Mouse (Mus musculus) embryonic facial prominence, embryonic 11.5 days (tissue): ENCODE data around the gene Fam19a5. TPM values are rescaled to one million over a fixed set of nuclear protein-coding genes. Genes with fewer than 3 reads are reported as not detected.

ENCODE experiments used
- ATAC-seq: fragments of 200-750 bp; cut with Nextera tagmentation; replicated peaks from 2 replicates; pipeline ENCODE4 v1.8.0; 2017; ENCODE audit warnings: low read depth; ENCODE audit not compliant: insufficient number of reproducible peaks, low FRiP score, low TSS enrichment
- DNase-seq: peaks from one replicate; pipeline ENCODE4 v3.0.0-alpha.2; 2015; ENCODE audit warnings: low spot score
- H3K27ac ChIP-seq: fragments of 300-500 bp; sonication (generic); replicated peaks from 2 replicates; pipeline ENCODE4 v1.5.1; 2014; ENCODE audit warnings: mild to moderate bottlenecking, low read depth, low read length, control low read depth
- H3K27me3 ChIP-seq: fragments of 300-500 bp; sonication (generic); 2 replicates; pipeline ENCODE4 v1.6.1; 2014; ENCODE audit warnings: mild to moderate bottlenecking, low read length, moderate library complexity, mixed read lengths; ENCODE audit not compliant: control insufficient read depth, insufficient read depth
- H3K36me3 ChIP-seq: fragments of 300-500 bp; sonication (generic); replicated peaks from 2 replicates; pipeline ENCODE4 v1.6.1; 2014; ENCODE audit warnings: low read depth, mild to moderate bottlenecking, low read length, moderate library complexity, mixed read lengths; ENCODE audit not compliant: control insufficient read depth, insufficient read depth
- H3K4me1 ChIP-seq: fragments of 300-500 bp; sonication (generic); 2 replicates; pipeline ENCODE4 v1.6.1; 2014; ENCODE audit warnings: low read length, mixed read lengths; ENCODE audit not compliant: control insufficient read depth, insufficient read depth
- H3K4me2 ChIP-seq: fragments of 300-500 bp; sonication (generic); 2 replicates; pipeline ENCODE4 v1.6.1; 2014; ENCODE audit warnings: low read depth, mild to moderate bottlenecking, control low read depth, low read length, moderate library complexity
- H3K4me3 ChIP-seq: fragments of 300-500 bp; sonication (generic); 2 replicates; pipeline ENCODE4 v1.5.1; 2014; ENCODE audit warnings: low read depth, low read length, control low read depth
- H3K9ac ChIP-seq: fragments of 300-500 bp; sonication (generic); replicated peaks from 2 replicates; pipeline ENCODE4 v1.6.1; 2014; ENCODE audit warnings: mild to moderate bottlenecking, control low read depth, low read length
- H3K9me3 ChIP-seq: fragments of 300-500 bp; sonication (generic); replicated peaks from 2 replicates; pipeline ENCODE4 v1.6.1; 2016; ENCODE audit warnings: mild to moderate bottlenecking, low read length, inconsistent platforms, mixed read lengths; ENCODE audit not compliant: control insufficient read depth
- WGBS: fragments of 180-500 bp; shearing (Covaris S2); extraction: QIAGEN DNeasy Blood & Tissue Kit; methylation state at CpG from one replicate; pipeline ENCODE4 v1.1.7; 2014; 5-methylcytosine and 5-hydroxymethylcytosine counted together
- polyA plus RNA-seq: library from polyadenylated mRNA; unstranded; fragments of >200 nt; fragmentation: Nextera tagmentation; extraction: Ambion mirVana; gene quantifications from 2 replicates; pipeline ENCODE4 v1.2.1, GENCODE M21; 2014

Gene Fam19a5
- polyA plus RNA-seq, 1 experiment from 2014 or later, result 3.6 TPM

- Histone ChIP-seq H3K4me1 (no peaks in the 10 kb centered on the region), H3K36me3 (no peaks in the 10 kb centered on the region), H3K4me2 (no peak overlapping the region), H3K27ac (no peak overlapping the region), H3K4me3 (no peak overlapping the region), H3K27me3 (no peaks in the 10 kb centered on the region), H3K9ac (no peak overlapping the region), H3K9me3 (no peaks in the 10 kb centered on the region)
- ATAC-seq, result no peak
- 84% methylated on average over 20 of the region's 20 CpGs for WGBS
- no peak for DNase-seq
These were observed 112.5 kb downstream of the Fam19a5 start for GRCm38 (mm10) chr15:87656496-87657155.

GRCm38 (mm10) chr15:87659729-87660128, 115.6 kb downstream of the Fam19a5 start:
- H3K27ac ChIP-seq, result no peak overlapping the region
- DNase-seq (no peak), ATAC-seq (no peak)
- 89% methylated on average over 6 of the region's 6 CpGs for WGBS
- H3K9me3 ChIP-seq, result no peaks in the 10 kb centered on the region
- no peaks in the 10 kb centered on the region for H3K36me3 ChIP-seq
- no peak overlapping the region for H3K4me3 ChIP-seq
- no peaks in the 10 kb centered on the region for H3K4me1 ChIP-seq
- no peak overlapping the region for H3K9ac ChIP-seq
- H3K4me2 ChIP-seq, result no peak overlapping the region
- no peaks in the 10 kb centered on the region for H3K27me3 ChIP-seq

GRCm38 (mm10) chr15:87661954-87662353, 117.9 kb downstream of the Fam19a5 start:
- Histone ChIP-seq H3K27ac (no peak overlapping the region), H3K4me2 (no peak overlapping the region), H3K9ac (no peak overlapping the region), H3K9me3 (no peaks in the 10 kb centered on the region), H3K4me3 (no peak overlapping the region), H3K36me3 (no peaks in the 10 kb centered on the region), H3K27me3 (no peaks in the 10 kb centered on the region), H3K4me1 (no peaks in the 10 kb centered on the region)
- WGBS, result 89% methylated on average over 7 of the region's 7 CpGs
- DNase-seq (no peak), ATAC-seq (no peak)

GRCm38 (mm10) chr15:87666041-87666750, 122.1 kb downstream of the Fam19a5 start:
- Histone ChIP-seq H3K36me3 (no peaks in the 10 kb centered on the region), H3K27me3 (no peaks in the 10 kb centered on the region), H3K4me3 (no peak overlapping the region), H3K9ac (no peak overlapping the region), H3K27ac (no peak overlapping the region), H3K4me1 (no peaks in the 10 kb centered on the region), H3K4me2 (no peak overlapping the region), H3K9me3 (no peaks in the 10 kb centered on the region)
- ATAC-seq (no peak), DNase-seq (no peak)
- WGBS, result 91% methylated on average over 13 of the region's 13 CpGs

GRCm38 (mm10) chr15:87667416-87667815, 123.3 kb downstream of the Fam19a5 start:
- Histone ChIP-seq H3K4me1 (no peaks in the 10 kb centered on the region), H3K9me3 (no peaks in the 10 kb centered on the region), H3K9ac (no peak overlapping the region), H3K4me3 (no peak overlapping the region), H3K36me3 (no peaks in the 10 kb centered on the region), H3K4me2 (no peak overlapping the region), H3K27me3 (no peaks in the 10 kb centered on the region), H3K27ac (no peak overlapping the region)
- WGBS, result 79% methylated on average over 7 of the region's 7 CpGs
- no peak for DNase-seq
- ATAC-seq, result no peak

GRCm38 (mm10) chr15:87668112-87668511, 124.0 kb downstream of the Fam19a5 start:
- 90% methylated on average over 5 of the region's 5 CpGs for WGBS
- Histone ChIP-seq H3K27ac (no peak overlapping the region), H3K27me3 (no peaks in the 10 kb centered on the region), H3K4me1 (no peaks in the 10 kb centered on the region), H3K36me3 (no peaks in the 10 kb centered on the region), H3K9me3 (no peaks in the 10 kb centered on the region), H3K4me2 (no peak overlapping the region), H3K4me3 (no peak overlapping the region), H3K9ac (no peak overlapping the region)
- DNase-seq (no peak), ATAC-seq (no peak)

GRCm38 (mm10) chr15:87671929-87672328, 127.8 kb downstream of the Fam19a5 start:
- Histone ChIP-seq H3K4me2 (no peak overlapping the region), H3K9me3 (no peaks in the 10 kb centered on the region), H3K9ac (no peak overlapping the region), H3K27ac (no peak overlapping the region), H3K4me1 (no peaks in the 10 kb centered on the region), H3K36me3 (no peaks in the 10 kb centered on the region), H3K27me3 (no peaks in the 10 kb centered on the region), H3K4me3 (no peak overlapping the region)
- ATAC-seq (no peak), DNase-seq (no peak)
- 73% methylated on average over 9 of the region's 9 CpGs for WGBS

- ATAC-seq (no peak), DNase-seq (no peak)
- H3K4me3 ChIP-seq, result no peak overlapping the region
- H3K27ac ChIP-seq, result no peak overlapping the region
- H3K4me1 ChIP-seq, result no peaks in the 10 kb centered on the region
- H3K9ac ChIP-seq, result no peak overlapping the region
- H3K36me3 ChIP-seq, result no peaks in the 10 kb centered on the region
- 37% methylated on average over 6 of the region's 6 CpGs for WGBS
- no peaks in the 10 kb centered on the region for H3K27me3 ChIP-seq
- no peak overlapping the region for H3K4me2 ChIP-seq
- H3K9me3 ChIP-seq, result no peaks in the 10 kb centered on the region
These were observed 134.6 kb downstream of the Fam19a5 start for GRCm38 (mm10) chr15:87678711-87679110.
